Mouse (Mus musculus): ENCODE data around the gene Gm21812. TPM values are rescaled to one million over a fixed set of nuclear protein-coding genes. Genes with fewer than 3 reads are reported as not detected.
"Not testable (repeated sequence)": the region's sequence is repeated elsewhere in the genome, so short reads cannot be mapped to it uniquely, and the experiment has no call there.

Gene Gm21812
- total RNA-seq (2021): not detected
- long read RNA-seq, experiment 1: 0 reads
- long read RNA-seq, experiment 2: 0 reads

GRCm38 (mm10) chrY:9347084-9347483, at the start of gene Gm21812:
Gene Gm21812, minus strand, starts transcription at chrY:9347184.
- DNase-seq (ENCODE audit: low spot score in 2 of 2): not testable (repeated sequence)

Other genes starting within 250 kb of the Gm21812 start
- gene Gm21292, start 213.3 kb downstream of the Gm21812 start, total RNA-seq (2021): not detected
- not detected for gene Gm21721, start 145.0 kb downstream of the Gm21812 start, total RNA-seq (2021)
- gene Gm21874, start 69.0 kb upstream of the Gm21812 start, total RNA-seq (2021): not detected